Mouse (Mus musculus): ENCODE data around the gene Gm6034.

GRCm38 (mm10) chr17:36001966-36002365 lies 40.8 kb upstream of the Gm6034 start:
- TF ChIP-seq POLR2A (IDR thresholded peaks at IDR 0.05; ENCODE audit: insufficient read length, low read depth) (no peak), TCF12 (IDR thresholded peaks at IDR 0.05; ENCODE audit: insufficient read depth, poor library complexity, severe bottlenecking) (no peak), POLR2AphosphoS2 (IDR thresholded peaks at IDR 0.05; ENCODE audit: insufficient read length, low read depth) (no peak), CEBPB (IDR thresholded peaks at IDR 0.05; ENCODE audit: insufficient read depth, poor library complexity, severe bottlenecking) (no peak), TCF3 (IDR thresholded peaks at IDR 0.05; ENCODE audit: insufficient read length, low read depth) (no peak), MYOG (IDR thresholded peaks at IDR 0.05; ENCODE audit: control insufficient read depth in 1 of 3, insufficient read depth in 1 of 3, insufficient read length in 2 of 3, low read depth in 2 of 3) (no peak), USF1 (IDR thresholded peaks at IDR 0.05; ENCODE audit: low read depth) (no peak), MAX (IDR thresholded peaks at IDR 0.05; ENCODE audit: low read depth) (no peak), SRF (IDR thresholded peaks at IDR 0.05; ENCODE audit: control insufficient read depth, insufficient read length, low read depth) (no peak)
